Mouse (Mus musculus) forebrain, embryonic 12.5 days (tissue): ENCODE measurements around the gene Sectm1b. TPM values are rescaled to one million over a fixed set of nuclear protein-coding genes. Genes with fewer than 3 reads are reported as not detected.

Experiments used
- ATAC-seq: fragments of 200-750 bp; cut with Nextera tagmentation; 2 replicates; pipeline ENCODE4 v1.8.0; 2017; ENCODE audit warnings: moderate TSS enrichment; ENCODE audit not compliant: low FRiP score
- H3K27ac ChIP-seq: fragments of 300-500 bp; sonication (generic); 2 replicates; pipeline ENCODE4 v1.5.1; 2016; ENCODE audit warnings: mild to moderate bottlenecking
- H3K27me3 ChIP-seq: fragments of 300-500 bp; sonication (generic); 2 replicates; pipeline ENCODE4 v1.6.1; 2016; ENCODE audit warnings: mild to moderate bottlenecking
- H3K36me3 ChIP-seq: fragments of 300-500 bp; sonication (generic); replicated peaks from 2 replicates; pipeline ENCODE4 v1.6.1; 2016; ENCODE audit warnings: mild to moderate bottlenecking
- H3K4me1 ChIP-seq: fragments of 300-500 bp; sonication (generic); 2 replicates; pipeline ENCODE4 v1.6.1; 2016
- H3K4me2 ChIP-seq: fragments of 300-500 bp; sonication (generic); 2 replicates; pipeline ENCODE4 v1.6.1; 2016; ENCODE audit warnings: mild to moderate bottlenecking, moderate library complexity
- H3K4me3 ChIP-seq: fragments of 300-500 bp; sonication (generic); replicated peaks from 2 replicates; pipeline ENCODE4 v1.5.1; 2016; ENCODE audit warnings: mild to moderate bottlenecking
- H3K9ac ChIP-seq: fragments of 300-500 bp; sonication (generic); 2 replicates; pipeline ENCODE4 v1.6.1; 2016; ENCODE audit warnings: mild to moderate bottlenecking
- H3K9me3 ChIP-seq: fragments of 300-500 bp; sonication (generic); 2 replicates; pipeline ENCODE4 v1.6.1; 2016
- WGBS: fragments of 180-500 bp; shearing (Covaris S2); methylation state at CpG from one replicate; pipeline ENCODE4 v1.1.7; 2016; 5-methylcytosine and 5-hydroxymethylcytosine counted together
- polyA plus RNA-seq: library from polyadenylated mRNA; unstranded; fragments of >200 nt; fragmentation: Nextera tagmentation; extraction: Ambion mirVana; gene quantifications from 2 replicates; pipeline ENCODE4 v1.2.1, GENCODE M21; 2016

Gene Sectm1b
- polyA plus RNA-seq, 1 experiment from 2014 or later: not detected

- H3K27me3 ChIP-seq: peaks cover 4% of the 10 kb centered on the region
- H3K4me3 ChIP-seq: no peak overlapping the region
- no peak overlapping the region for H3K27ac ChIP-seq
- H3K36me3 ChIP-seq: no peaks in the 10 kb centered on the region
- no peaks in the 10 kb centered on the region for H3K9me3 ChIP-seq
- 77% methylated on average over 4 of the region's 4 CpGs for WGBS
- no peak overlapping the region for H3K4me2 ChIP-seq
- no peak overlapping the region for H3K9ac ChIP-seq
- H3K4me1 ChIP-seq: no peaks in the 10 kb centered on the region
- ATAC-seq: no peak
Measured at GRCm38 (mm10) chr11:121042480-121042879, 20.9 kb downstream of the Sectm1b start.

GRCm38 (mm10) chr11:121041636-121042035, 21.7 kb downstream of the Sectm1b start:
- Histone ChIP-seq H3K27ac (no peak overlapping the region), H3K4me1 (no peaks in the 10 kb centered on the region), H3K27me3 (peaks cover 4% of the 10 kb centered on the region; the same call in 1 of the 2 replicates), H3K9ac (no peak overlapping the region), H3K4me2 (no peak overlapping the region), H3K9me3 (no peaks in the 10 kb centered on the region), H3K4me3 (no peak overlapping the region), H3K36me3 (no peaks in the 10 kb centered on the region)
- 67% methylated on average over 4 of the region's 4 CpGs for WGBS
- ATAC-seq: no peak

- H3K4me2 ChIP-seq: no peak overlapping the region
- H3K9me3 ChIP-seq: no peaks in the 10 kb centered on the region
- H3K9ac ChIP-seq: no peak overlapping the region
- H3K4me1 ChIP-seq: no peaks in the 10 kb centered on the region
- no peaks in the 10 kb centered on the region for H3K36me3 ChIP-seq
- no peak overlapping the region for H3K27ac ChIP-seq
- 3% methylated on average over 4 of the region's 4 CpGs for WGBS
- 0 out of 2 replicates have a peak, but pooled peaks have one; percentile 41 for ATAC-seq
- H3K27me3 ChIP-seq: peaks cover 6% of the 10 kb centered on the region
- H3K4me3 ChIP-seq: no peak overlapping the region
Measured at GRCm38 (mm10) chr11:121041212-121041611, 22.2 kb downstream of the Sectm1b start.

GRCm38 (mm10) chr11:121039302-121039701, 24.1 kb downstream of the Sectm1b start, which contains the start of gene Cd7:
Cd7 (minus strand) TSS chr11:121039418.
- Histone ChIP-seq H3K4me2 (no peak within 1 kb of the TSS), H3K27ac (no peak within 1 kb of the TSS), H3K4me3 (no peak within 1 kb of the TSS), H3K36me3 (no peaks in the 10 kb centered on the region), H3K9me3 (no peaks in the 10 kb centered on the region), H3K27me3 (peaks cover 9% of the 10 kb centered on the region), H3K4me1 (no peaks in the 10 kb centered on the region), H3K9ac (no peak within 1 kb of the TSS)
- WGBS: 81% methylated on average over 5 of the region's 5 CpGs
- no peak for ATAC-seq

- WGBS: 92% methylated on average over 11 of the region's 11 CpGs
- H3K4me3 ChIP-seq: no peak overlapping the region
- H3K27ac ChIP-seq: no peak overlapping the region
- H3K4me2 ChIP-seq: no peak overlapping the region
- no peaks in the 10 kb centered on the region for H3K36me3 ChIP-seq
- H3K27me3 ChIP-seq: peaks cover 9% of the 10 kb centered on the region; the same call in 1 of the 2 replicates
- H3K9ac ChIP-seq: no peak overlapping the region
- ATAC-seq: no peak
- no peaks in the 10 kb centered on the region for H3K9me3 ChIP-seq
- H3K4me1 ChIP-seq: no peaks in the 10 kb centered on the region
Measured at GRCm38 (mm10) chr11:121038366-121039240, 24.8 kb downstream of the Sectm1b start.

- WGBS: 86% methylated on average over 5 of the region's 5 CpGs
- Histone ChIP-seq H3K9ac (no peak overlapping the region), H3K36me3 (no peaks in the 10 kb centered on the region), H3K27ac (no peak overlapping the region), H3K4me1 (no peaks in the 10 kb centered on the region), H3K4me3 (no peak overlapping the region), H3K27me3 (peaks cover 5% of the 10 kb centered on the region; the same call in 1 of the 2 replicates), H3K4me2 (no peak overlapping the region), H3K9me3 (no peaks in the 10 kb centered on the region)
- no peak for ATAC-seq
Measured at GRCm38 (mm10) chr11:121033118-121033517, 30.3 kb downstream of the Sectm1b start.

- Histone ChIP-seq H3K27me3 (no peaks in the 10 kb centered on the region), H3K36me3 (no peaks in the 10 kb centered on the region), H3K4me2 (no peak overlapping the region), H3K9me3 (no peaks in the 10 kb centered on the region), H3K4me1 (no peaks in the 10 kb centered on the region), H3K4me3 (no peak overlapping the region), H3K9ac (no peak overlapping the region), H3K27ac (no peak overlapping the region)
- no peak for ATAC-seq
- WGBS: 87% methylated on average over 7 of the region's 7 CpGs
Measured at GRCm38 (mm10) chr11:121027259-121027658, 36.1 kb downstream of the Sectm1b start.

GRCm38 (mm10) chr11:121024163-121024562, 39.2 kb downstream of the Sectm1b start:
- Histone ChIP-seq H3K27ac (no peak overlapping the region), H3K9ac (no peak overlapping the region), H3K4me2 (no peak overlapping the region), H3K9me3 (no peaks in the 10 kb centered on the region), H3K4me1 (no peaks in the 10 kb centered on the region), H3K36me3 (no peaks in the 10 kb centered on the region), H3K4me3 (no peak overlapping the region), H3K27me3 (no peaks in the 10 kb centered on the region)
- no peak for ATAC-seq
- WGBS: 72% methylated on average over 6 of the region's 6 CpGs

- ATAC-seq: no peak
- 81% methylated on average over 5 of the region's 5 CpGs for WGBS
- Histone ChIP-seq H3K36me3 (no peaks in the 10 kb centered on the region), H3K27me3 (no peaks in the 10 kb centered on the region), H3K4me3 (no peak overlapping the region), H3K4me2 (no peak overlapping the region), H3K9ac (no peak overlapping the region), H3K4me1 (peaks cover 3% of the 10 kb centered on the region; the same call in 1 of the 2 replicates), H3K27ac (no peak overlapping the region), H3K9me3 (no peaks in the 10 kb centered on the region)
Measured at GRCm38 (mm10) chr11:121019501-121019900, 43.9 kb downstream of the Sectm1b start.

- no peaks in the 10 kb centered on the region for H3K27me3 ChIP-seq
- no peaks in the 10 kb centered on the region for H3K36me3 ChIP-seq
- H3K9me3 ChIP-seq: no peaks in the 10 kb centered on the region
- no peak overlapping the region for H3K4me2 ChIP-seq
- peak; percentile 67; the same call in 1 of the 2 replicates for ATAC-seq
- H3K4me3 ChIP-seq: no peak overlapping the region
- WGBS: 40% methylated on average over 3 of the region's 3 CpGs
- peaks cover 3% of the 10 kb centered on the region; the same call in 1 of the 2 replicates for H3K4me1 ChIP-seq
- no peak overlapping the region for H3K9ac ChIP-seq
- H3K27ac ChIP-seq: no peak overlapping the region
Measured at GRCm38 (mm10) chr11:121017703-121018102, 45.7 kb downstream of the Sectm1b start.

GRCm38 (mm10) chr11:121015472-121015871, 47.9 kb downstream of the Sectm1b start:
- Histone ChIP-seq H3K27me3 (no peaks in the 10 kb centered on the region), H3K36me3 (no peaks in the 10 kb centered on the region), H3K4me2 (no peak overlapping the region), H3K4me3 (no peak overlapping the region), H3K27ac (no peak overlapping the region), H3K9ac (no peak overlapping the region), H3K9me3 (no peaks in the 10 kb centered on the region), H3K4me1 (peaks cover 3% of the 10 kb centered on the region; the same call in 1 of the 2 replicates)
- WGBS: 79% methylated on average over 6 of the region's 6 CpGs
- no peak for ATAC-seq

GRCm38 (mm10) chr11:121014896-121015300, 48.5 kb downstream of the Sectm1b start:
- Histone ChIP-seq H3K4me3 (0 out of 2 replicates have a peak overlapping the region, but pooled peaks have one; percentile 2), H3K4me2 (peak overlapping the region; percentile 27), H3K9me3 (no peaks in the 10 kb centered on the region), H3K27me3 (no peaks in the 10 kb centered on the region), H3K4me1 (peaks cover 3% of the 10 kb centered on the region; the same call in 1 of the 2 replicates), H3K36me3 (no peaks in the 10 kb centered on the region), H3K9ac (no peak overlapping the region), H3K27ac (no peak overlapping the region)
- 67% methylated on average over 19 of the region's 19 CpGs for WGBS
- no peak for ATAC-seq
